Mouse (Mus musculus): ENCODE data around the gene Nfkb2.

The Nfkb2 gene

DNA sequence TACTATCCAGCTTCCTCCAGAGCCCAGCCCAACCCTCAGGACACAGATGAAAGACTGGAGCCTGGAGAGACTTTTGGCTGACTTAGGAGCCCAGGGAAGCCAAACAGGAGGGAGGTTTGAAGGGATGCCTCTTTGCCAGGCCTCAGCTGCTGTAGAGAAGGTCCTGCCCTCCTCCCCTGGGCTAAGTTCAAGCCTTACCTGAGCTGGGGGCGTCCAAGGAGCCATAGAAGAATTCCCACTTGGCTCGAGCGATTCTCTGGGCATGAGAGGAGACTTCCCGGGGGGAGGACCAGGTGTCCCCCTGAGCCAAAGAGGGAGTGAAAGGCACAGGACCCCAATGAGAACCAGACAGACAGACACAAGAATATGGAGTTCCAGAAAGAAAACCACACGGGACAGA is 19.6 kb downstream of the Nfkb2 start:
- DNase-seq: no peak

DNA sequence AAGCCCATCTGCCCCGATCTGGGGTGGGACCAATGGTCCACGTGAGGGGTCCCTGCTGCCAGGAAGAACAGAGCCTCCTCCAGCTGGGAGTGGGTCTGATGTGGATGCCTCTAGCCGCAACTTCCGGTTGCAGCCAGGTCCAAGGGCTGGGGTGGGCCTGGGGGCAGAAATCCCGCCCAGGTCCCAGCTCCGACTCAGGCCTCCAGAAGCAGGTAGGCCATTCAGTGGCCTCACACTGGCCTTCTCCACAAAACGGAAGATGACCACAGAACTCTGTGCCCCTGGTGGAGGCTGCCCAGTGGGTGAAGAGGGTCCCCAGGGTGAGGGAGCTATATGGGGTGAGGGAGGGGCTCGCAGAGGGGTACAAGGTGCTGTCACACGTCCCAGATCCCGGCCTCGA is 20.2 kb downstream of the Nfkb2 start:
- DNase-seq: peak; percentile 90

DNA sequence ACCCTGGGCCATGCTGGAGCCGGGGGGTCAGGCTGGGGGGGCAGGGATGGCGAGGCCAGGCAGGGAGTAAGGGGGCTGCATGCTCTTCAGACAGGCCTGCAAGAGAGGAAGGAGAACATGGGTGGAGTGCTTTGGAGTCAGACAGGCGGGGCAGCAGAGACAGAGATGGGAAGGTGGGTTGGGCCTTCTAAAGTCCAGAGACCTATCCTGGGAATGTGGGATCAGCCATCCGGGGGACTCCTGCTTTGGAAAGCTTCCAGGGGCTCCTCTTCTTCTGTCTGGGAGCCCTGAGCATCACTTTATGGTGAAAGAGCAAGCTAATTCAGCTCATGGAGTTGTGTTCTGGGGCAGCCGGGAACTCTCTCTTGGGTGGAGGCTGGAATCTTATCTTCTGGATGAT is 20.8 kb downstream of the Nfkb2 start:
- peak; percentile 83 for DNase-seq

DNA sequence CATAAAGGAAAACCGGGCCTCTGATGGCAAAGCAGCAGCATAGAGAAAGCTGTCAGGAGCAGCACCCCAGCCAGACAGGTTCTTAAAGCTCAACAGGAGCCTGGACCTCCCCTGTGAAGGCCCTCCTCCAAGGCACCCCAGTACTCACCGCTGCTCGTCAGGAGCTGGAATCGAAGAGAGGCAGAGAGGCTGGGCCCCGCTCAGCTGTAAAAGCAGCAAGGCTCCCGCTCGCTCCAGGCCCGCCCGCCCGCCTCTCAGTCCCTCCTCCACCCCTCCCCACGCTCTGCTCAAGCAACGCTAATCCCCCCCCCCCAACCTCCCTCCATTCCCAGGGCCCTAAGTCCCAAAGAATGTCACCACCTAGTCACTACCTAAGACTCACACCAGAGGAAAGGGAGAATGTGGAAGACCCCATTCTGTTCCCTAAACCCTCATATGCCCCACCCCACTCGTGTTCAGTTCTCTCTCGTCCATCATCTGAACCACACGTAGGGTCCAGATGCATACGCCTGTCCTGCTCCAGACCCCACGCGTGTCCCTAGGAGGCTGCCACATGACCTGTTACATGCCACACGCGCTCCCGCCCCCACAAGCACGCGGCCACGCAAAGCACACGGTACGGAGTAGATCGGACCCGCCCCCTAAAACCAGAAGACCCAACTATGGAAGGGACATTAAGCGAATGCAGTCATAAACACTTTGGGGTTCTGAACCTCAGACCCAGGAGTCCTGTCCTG is 22.1 kb downstream of the Nfkb2 start:
- DNase-seq: peak; percentile 91

DNA sequence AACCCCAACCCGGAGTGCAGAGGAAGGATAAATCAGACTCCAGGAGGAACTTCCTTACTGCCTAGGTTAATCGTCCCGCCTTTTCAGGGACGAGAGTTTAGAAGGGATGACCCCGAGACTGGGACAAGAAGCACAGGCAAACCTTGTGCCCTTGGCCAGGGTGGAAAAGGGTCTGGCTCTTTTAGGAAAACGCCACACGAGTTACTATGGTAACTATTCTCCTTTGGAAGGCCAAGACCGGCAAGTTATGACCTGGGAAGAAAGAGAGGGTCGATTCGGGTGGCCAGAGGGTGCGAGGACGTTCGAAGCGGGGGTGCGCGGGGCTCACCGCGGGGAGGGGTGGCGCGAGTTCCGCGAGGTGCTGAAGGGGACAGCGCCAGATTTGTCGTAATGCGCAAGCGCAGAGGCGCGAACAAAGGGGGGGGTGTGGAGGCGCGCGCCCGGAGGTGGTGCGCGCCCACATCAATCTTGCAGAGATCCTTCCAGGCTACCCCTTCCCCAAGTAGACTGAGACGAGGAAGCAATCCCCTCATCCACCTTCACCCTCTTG is 22.7 kb downstream of the Nfkb2 start, which contains the start of gene Psd:
Gene Psd (minus strand): TSS at position 401 of the 550 bp plus-strand sequence.
- DNase-seq: peak; percentile 94

DNA sequence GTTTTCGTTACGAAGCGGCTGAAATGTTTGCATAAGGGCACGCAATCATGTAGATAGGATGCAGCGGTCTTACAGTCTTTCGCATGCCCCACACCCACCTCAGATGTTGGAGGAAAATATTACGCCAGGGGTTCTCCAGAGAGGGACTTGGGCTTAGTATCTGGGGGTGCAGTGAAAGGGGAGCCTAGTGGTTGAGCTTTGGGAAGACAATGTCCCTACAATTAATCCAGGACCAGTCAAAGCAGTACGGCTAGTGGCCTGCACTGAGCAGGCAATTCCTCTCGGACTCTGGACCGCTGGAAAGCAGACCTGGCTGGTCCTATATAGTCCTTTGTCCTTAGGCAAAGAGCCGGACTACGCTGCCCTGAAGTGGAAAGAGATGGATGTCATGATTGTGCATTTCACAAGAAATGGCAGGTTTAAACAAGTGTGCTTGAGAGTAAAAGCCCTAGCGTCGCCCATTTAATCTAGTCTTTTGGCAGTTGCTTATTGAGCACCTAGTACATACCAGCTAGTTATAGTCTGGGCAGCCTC is 23.5 kb downstream of the Nfkb2 start:
- DNase-seq: peak; percentile 91

DNA sequence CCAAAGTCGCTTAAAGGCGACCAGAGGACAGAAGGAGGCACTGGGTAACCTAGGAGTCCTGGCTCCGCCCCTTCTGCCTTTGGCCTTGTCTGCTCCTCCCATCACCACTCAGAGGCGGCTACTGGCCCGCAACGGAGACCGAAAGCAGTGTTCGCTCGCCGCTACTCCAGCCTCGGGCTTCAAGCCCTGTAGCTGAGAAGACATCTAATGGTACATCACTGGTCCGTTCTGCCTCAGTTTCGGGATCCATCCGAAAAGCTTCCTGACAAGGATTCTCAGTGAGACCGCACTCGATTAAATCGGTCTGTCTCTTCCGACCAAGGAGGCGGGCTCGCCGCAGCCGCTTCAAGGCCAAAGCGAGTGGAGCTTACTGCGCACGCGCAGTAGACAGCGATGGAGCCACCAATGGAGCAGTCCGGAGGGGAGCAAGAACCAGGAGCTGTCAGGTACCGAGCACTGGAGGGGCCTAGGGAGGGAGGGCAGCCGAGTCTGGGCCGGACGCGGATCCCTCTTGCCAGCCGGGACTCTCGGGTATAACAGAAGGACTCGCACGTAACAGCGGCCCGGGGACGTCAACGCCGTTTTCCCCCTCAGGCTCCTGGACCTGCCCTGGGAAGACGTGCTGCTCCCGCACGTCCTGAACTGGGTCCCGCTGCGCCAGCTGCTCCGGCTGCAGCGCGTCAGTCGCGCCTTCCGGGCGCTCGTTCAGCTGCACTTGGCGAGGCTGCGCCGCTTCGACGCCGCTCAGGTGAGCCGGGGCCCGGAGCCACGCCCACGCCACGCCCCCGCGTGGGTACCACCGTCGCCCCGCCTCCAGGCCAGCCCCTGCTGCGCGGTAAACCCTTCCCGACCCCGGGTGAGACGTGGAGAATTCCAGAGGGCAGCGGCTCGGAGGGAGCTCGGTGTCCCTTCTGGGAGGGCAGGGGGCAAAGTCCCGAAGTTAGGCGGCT is 24.2 kb downstream of the Nfkb2 start, which contains the start of gene Fbxl15:
Gene Fbxl15 (plus strand): TSS at position 104 of the 950 bp plus-strand sequence.
- DNase-seq: peak; percentile 99

DNA sequence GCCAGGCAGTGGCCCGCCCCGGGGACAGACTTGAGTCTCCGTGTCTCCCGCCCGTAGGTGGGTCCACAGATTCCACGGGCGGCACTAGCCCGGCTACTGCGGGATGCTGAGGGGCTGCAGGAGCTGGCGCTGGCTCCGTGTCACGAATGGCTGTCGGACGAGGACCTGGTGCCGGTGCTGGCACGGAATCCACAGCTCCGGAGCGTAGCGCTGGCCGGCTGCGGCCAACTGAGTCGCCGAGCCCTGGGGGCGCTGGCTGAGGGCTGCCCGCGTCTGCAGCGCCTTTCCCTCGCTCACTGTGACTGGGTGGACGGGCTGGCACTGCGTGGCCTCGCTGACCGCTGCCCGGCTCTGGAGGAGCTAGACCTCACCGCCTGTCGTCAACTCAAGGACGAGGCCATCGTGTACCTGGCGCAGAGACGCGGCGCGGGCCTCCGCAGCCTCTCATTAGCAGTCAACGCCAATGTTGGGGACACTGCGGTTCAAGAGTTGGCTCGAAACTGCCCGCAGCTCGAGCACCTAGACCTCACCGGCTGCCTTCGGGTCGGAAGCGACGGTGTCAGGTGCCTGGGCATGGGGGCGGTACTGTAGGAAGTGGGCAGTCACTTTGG is 25.0 kb downstream of the Nfkb2 start:
- peak; percentile 93 for DNase-seq

DNA sequence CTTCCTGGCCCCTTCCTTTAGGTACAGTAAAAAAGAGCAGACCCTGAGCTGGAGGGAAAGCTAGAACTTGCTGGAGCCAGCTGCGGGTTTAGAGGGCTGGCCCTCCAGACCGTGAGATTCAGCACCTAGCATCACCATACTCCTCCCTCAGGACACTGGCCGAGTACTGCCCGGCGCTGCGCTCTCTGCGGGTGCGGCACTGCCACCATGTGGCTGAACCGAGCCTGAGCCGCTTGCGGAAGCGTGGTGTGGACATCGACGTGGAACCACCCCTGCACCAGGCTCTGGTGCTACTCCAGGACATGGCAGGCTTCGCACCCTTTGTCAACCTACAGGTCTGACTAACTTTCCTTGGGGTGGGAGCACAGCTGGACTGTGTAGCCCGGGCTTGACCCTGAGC is 25.8 kb downstream of the Nfkb2 start:
- peak; percentile 98 for DNase-seq

DNA sequence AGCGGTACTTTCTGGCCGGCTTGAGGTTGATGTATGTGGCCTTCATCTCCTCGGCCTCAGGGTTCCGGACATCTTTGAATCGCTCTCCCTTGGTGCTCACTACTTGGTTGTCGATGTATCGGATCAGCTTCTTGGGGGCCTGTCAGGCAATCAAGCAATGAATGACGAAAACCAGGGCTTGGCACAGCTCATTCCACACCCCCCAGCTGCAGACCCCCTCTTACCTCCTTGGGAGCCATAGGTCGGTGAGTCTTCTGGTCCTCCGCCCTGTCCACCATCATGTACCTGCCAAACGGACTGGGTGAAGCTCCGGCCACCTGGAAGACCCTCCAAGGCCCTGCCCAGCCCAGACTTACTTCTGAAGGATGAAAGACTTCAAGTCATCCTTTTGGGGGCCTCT is 26.6 kb downstream of the Nfkb2 start:
- peak; percentile 91 for DNase-seq

DNA sequence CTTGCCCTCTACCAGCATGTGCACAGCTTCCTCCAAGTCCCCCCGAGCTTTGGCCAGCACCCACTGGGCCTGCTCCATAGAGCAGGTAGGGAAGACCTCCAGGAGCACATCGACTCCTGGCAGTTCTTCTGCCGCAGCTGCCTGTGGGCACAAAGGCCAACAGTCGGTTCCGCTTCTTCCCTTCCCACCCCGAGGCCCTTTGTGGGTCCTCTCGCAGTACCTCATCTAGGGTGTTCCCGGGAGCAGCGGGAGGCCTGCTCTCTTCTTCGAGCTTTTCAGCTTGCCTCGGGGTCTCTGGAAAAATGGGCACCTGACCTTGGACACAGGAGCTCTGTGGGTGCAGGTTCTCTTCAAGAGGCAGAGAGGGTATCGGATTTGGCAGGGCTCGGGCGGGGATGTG is 27.2 kb downstream of the Nfkb2 start:
- DNase-seq: peak; percentile 92

DNA sequence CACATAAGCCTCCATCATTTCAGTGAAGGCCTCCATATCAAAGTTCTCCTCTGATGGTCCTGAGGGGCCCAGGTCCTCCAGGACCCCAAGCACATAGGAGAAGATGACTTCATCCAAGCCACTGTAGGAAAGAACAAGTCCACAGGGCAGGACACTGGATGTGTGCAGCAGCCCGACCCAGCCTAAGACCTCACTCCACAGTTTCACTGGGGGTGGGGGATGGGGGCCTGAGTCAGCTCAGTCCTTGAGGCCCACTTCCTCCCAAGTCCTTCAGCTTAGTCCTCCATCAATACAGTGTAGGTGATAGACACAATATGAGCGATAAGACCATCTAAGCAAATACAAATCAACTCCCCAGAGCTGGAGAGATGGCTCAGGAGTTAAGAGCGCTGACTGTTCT is 27.8 kb downstream of the Nfkb2 start:
- DNase-seq: no peak

DNA sequence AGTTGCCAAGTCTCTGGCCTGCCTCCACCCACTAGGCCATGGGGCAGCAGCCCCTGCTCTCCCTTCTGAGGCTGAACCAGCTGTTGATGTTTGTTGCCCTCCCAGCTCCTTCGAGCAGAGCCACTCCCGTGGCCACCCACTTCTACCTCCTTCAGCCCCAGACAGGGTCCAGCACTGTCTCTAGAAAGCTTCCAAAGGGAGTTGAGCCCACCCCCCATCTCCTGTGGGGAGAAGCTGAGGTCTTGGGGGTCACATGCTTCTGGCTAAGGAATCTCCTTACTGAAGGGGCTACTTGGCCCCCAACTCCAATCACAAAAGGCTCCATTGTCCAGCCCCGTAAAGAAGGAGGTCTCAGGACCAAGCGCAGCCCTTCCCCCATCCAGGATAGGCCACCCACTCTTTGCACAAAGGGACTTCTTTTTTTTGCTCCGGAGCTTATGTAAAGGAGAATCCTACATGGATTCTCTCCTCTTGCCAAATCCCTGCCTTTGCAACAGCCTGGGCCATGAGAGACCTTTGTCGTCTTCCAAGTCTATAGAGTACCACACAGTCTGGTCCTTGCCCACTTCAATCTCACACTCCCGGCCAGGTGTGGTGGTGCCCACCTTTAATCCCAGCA is 28.7 kb downstream of the Nfkb2 start:
- peak; percentile 86 for DNase-seq

DNA sequence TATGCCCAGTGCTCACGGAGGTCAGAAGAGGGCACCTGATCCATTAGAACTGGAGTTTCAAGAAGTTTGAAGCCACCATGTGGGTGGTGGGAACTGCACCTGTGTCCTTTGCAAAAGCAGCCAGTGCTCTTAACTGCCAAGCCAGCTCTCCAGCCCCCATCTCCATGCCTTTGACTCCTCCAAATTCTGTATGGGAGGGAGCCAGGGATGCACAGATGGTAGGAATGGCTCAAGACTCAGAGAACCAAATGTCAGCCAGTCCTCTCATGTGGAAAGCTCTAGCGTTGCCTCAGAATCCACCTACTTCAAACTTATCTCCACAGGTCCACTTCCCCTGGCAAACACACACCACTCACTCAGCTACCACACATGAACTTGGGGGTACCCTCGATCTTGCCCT is 29.8 kb downstream of the Nfkb2 start:
- peak; percentile 85 for DNase-seq

DNA sequence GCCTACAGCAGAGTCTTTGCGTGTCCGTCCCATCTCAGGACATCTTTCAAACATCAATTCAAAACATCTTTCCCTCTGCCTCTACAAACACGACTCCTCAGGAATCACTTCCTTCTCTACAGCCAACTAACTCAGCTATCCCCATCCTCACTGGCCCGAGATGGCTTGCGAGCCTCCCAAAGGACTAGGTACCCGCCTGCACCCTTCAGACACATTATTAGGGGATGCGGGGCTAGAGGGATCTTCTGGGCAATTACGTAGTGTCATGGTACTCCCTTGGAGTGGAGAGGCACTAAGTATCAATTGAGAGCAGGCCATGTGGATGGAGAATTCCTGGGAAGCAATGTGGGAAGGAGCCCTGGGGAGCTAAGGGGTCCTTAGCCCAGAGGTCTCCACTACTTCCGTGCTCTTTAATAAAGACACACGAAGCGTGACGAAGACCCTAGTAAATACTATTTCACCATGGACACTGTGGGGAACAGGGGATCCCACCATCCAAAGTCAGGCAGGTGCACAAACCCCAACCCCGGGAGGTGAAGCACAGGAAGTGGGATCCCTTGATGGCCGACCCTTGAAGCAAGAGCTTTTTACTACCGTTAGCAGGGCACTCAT is 33.7 kb downstream of the Nfkb2 start:
- no peak for DNase-seq

DNA sequence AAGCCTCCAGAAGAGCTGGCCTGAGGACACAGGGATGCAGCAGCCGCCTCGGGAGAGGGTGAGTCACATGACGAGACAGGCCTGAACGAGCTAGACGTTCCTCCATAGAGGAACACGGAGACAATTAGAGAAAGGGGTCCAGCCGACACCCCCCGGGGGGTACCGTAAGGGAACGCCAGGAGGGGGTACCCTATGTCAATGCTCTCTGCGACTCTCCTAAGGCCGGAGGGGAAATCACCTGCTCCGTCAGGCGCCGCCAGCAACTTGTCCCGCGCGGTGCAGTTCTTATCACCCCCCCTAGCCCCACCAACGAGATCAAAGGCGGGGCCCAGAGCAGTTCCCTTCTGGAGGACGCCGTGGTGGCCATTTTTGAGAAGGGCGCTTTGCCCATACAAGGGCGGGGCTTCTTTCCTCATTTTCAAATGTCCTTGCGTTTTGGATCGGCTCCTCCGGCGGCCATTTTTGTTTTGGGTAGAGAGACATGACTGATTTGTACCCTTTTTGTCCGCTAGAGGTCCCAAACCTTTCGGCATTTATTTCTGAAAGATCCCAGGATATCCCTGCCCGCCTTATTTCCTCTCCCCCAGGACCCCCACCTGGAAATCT is 34.3 kb downstream of the Nfkb2 start, which contains the start of gene Cuedc2:
Gene Cuedc2 (minus strand): TSS at position 372 of the 606 bp plus-strand sequence.
- DNase-seq: peak; percentile 99

DNA sequence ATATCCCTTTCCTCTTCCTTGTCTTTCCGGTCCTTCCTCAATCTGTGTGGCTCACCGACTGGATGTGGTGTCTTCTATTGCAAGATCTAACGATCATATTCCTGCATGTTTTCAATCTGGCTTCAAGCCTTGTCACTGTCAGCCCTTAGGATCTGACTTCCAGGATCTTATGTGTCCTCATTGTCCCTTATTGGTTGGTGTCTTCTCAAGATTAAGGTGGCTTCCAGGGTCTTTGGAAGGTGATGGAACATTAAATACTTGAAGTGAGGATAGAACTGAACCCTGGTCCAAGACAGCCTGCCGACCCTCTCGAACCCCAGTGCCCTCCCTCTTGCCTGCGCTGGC is 34.8 kb downstream of the Nfkb2 start:
- DNase-seq: no peak

DNA sequence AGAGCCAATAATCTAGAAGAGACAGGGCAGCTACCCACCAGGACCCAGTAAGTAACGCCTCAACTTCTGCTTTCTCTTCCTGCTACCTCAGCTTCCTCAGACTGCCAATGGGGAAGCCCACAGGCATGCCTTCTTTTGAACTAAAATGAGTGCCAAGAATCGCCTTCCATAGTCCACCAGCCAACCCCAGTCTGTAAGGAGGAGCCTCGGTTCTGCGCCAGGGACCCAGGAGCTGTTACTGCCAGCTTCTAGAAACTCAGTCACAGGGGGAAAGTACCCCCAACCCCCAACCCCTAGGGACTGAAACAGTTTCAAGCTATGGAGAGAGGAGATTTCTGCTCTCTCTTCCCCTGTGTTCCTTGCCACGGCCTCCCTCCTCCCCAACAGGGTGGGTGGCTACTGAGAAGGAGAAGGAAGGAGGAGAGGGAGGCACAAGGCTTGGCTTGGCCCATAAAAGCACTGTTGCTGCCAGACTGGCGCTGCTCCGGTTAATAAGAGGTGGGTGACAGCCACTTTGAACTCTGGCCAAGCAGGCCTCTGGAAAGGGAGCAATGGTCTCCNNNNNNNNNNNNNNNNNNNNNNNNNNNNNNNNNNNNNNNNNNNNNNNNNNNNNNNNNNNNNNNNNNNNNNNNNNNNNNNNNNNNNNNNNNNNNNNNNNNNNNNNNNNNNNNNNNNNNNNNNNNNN is 35.3 kb downstream of the Nfkb2 start:
- DNase-seq: peak; percentile 97

DNA sequence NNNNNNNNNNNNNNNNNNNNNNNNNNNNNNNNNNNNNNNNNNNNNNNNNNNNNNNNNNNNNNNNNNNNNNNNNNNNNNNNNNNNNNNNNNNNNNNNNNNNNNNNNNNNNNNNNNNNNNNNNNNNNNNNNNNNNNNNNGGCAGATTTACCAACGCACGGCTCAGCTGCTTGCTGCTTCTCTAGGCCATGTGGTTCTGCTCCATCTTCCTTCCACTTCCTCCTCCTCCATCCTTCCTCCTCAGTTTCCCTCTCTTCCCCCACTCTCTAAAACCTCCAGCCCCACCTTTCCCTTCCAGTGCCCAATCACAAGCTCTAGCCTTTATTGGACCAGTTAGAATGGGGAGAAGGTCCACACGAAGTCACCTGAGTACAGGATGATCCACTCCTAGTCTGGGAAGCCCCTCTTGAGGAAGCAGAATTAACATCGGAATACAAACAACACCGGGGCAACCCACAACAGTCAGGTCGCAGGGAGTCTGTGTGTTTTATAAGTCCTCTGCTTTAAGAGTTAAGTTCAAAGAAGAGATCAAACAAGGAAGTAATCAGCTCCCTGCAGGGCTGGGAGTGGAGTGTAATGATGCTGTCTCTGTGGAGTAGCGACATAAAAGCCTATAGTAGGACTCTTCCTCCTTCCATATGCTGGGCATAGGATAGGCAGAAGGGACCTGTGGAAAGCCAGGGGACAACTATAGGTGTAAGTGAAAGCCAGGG is 40.7 kb downstream of the Nfkb2 start:
- no peak for DNase-seq

DNA sequence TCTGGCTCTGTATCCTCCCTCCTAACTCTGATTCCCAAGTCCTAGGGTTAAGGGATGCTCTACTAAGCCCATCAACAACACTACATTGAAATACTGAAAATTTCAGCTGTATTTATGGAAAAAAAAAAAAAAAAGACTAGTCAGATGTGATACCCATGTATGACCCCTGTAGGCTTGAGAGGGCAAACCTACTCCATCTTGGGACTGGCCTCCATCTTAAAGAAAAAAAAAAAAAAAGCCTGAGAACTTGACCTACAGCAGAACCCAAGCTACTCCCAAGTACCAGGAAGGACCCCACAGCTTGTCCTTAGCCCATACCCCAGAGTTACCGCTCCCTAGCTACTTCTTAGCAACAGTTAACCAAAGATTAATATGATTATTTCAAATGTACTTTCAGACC is 43.0 kb downstream of the Nfkb2 start:
- no peak for DNase-seq
